Mouse (Mus musculus): ENCODE measurements at regions not wholly inside any gene's neighbourhood (a gene's known extent, or its start where the extent isn't known, plus 50 kb on each side); places are given as distances from the start of the nearest gene placed in this dataset.
"Not testable (repeated sequence)": the region's sequence is repeated elsewhere in the genome, so short reads cannot be mapped to it uniquely, and the experiment has no call there.

- no peak overlapping the region for H3K27ac ChIP-seq (ENCODE audit: insufficient read depth, low read depth, low read length)
- TF ChIP-seq CTCF (conservative IDR thresholded peaks at IDR 0.05; ENCODE audit: insufficient read depth, insufficient read length, low read depth, low read length) (no peak), POLR2A (IDR thresholded peaks at IDR 0.05; ENCODE audit: low read depth, low read length) (no peak)
- no peaks in the 10 kb centered on the region for H3K4me1 ChIP-seq (ENCODE audit: control insufficient read depth, insufficient read depth, low read length)
- WGBS, result 60% methylated on average over 1 of the region's 1 CpGs
- H3K4me3 ChIP-seq (ENCODE audit: insufficient read depth, low read depth, low read length), result no peak overlapping the region
- peak; percentile 4 for DNase-seq
- no peaks in the 10 kb centered on the region for H3K27me3 ChIP-seq (replicated peaks; ENCODE audit: control insufficient read depth, insufficient read depth, low read length)
- H3K36me3 ChIP-seq (ENCODE audit: control insufficient read depth, insufficient read depth, low read length), result no peaks in the 10 kb centered on the region
Observed at GRCm38 (mm10) chr9:94136444-94136843, 401.4 kb downstream of the 1190002N15Rik start.

- DNase-seq, result no peak
- H3K4me1 ChIP-seq (ENCODE audit: control insufficient read depth, insufficient read depth, low read length), result no peaks in the 10 kb centered on the region
- H3K36me3 ChIP-seq (ENCODE audit: control insufficient read depth, insufficient read depth, low read length), result no peaks in the 10 kb centered on the region
- no peaks in the 10 kb centered on the region; the same call in 1 of the 2 replicates for H3K27me3 ChIP-seq (replicated peaks; ENCODE audit: control insufficient read depth, insufficient read depth, low read length)
- H3K27ac ChIP-seq (ENCODE audit: insufficient read depth, low read depth, low read length), result no peak overlapping the region
- no peak overlapping the region for H3K4me3 ChIP-seq (ENCODE audit: insufficient read depth, low read depth, low read length)
- 94% methylated on average over 2 of the region's 2 CpGs for WGBS
- TF ChIP-seq CTCF (conservative IDR thresholded peaks at IDR 0.05; ENCODE audit: insufficient read depth, insufficient read length, low read depth, low read length) (no peak), POLR2A (IDR thresholded peaks at IDR 0.05; ENCODE audit: low read depth, low read length) (no peak)
Observed at GRCm38 (mm10) chr9:94133682-94134081, 404.2 kb downstream of the 1190002N15Rik start.

GRCm38 (mm10) chr9:94131367-94131766, 406.5 kb downstream of the 1190002N15Rik start:
- no peak for DNase-seq

GRCm38 (mm10) chr9:94116961-94117360, 420.9 kb downstream of the 1190002N15Rik start:
- DNase-seq, result peak; percentile 35
- H3K27me3 ChIP-seq (replicated peaks; ENCODE audit: control insufficient read depth, insufficient read depth, low read length), result no peaks in the 10 kb centered on the region
- no peaks in the 10 kb centered on the region for H3K4me1 ChIP-seq (ENCODE audit: control insufficient read depth, insufficient read depth, low read length)
- H3K4me3 ChIP-seq (ENCODE audit: insufficient read depth, low read depth, low read length), result no peak overlapping the region
- no peak overlapping the region for H3K27ac ChIP-seq (ENCODE audit: insufficient read depth, low read depth, low read length)
- no peaks in the 10 kb centered on the region for H3K36me3 ChIP-seq (ENCODE audit: control insufficient read depth, insufficient read depth, low read length)
- no peak for TF ChIP-seq POLR2A (IDR thresholded peaks at IDR 0.05; ENCODE audit: low read depth, low read length)
- TF ChIP-seq CTCF (conservative IDR thresholded peaks at IDR 0.05; ENCODE audit: insufficient read depth, insufficient read length, low read depth, low read length), result no peak
- 78% methylated on average over 5 of the region's 5 CpGs for WGBS

More at GRCm38 (mm10) chr9:94131367-94131766, 406.5 kb downstream of the 1190002N15Rik start:
- Histone ChIP-seq H3K27ac (ENCODE audit: insufficient read depth, low read depth, low read length) (no peak overlapping the region), H3K4me3 (ENCODE audit: insufficient read depth, low read depth, low read length) (no peak overlapping the region), H3K27me3 (replicated peaks; ENCODE audit: control insufficient read depth, insufficient read depth, low read length) (no peaks in the 10 kb centered on the region; the same call in 1 of the 2 replicates), H3K36me3 (ENCODE audit: control insufficient read depth, insufficient read depth, low read length) (no peaks in the 10 kb centered on the region), H3K4me1 (ENCODE audit: control insufficient read depth, insufficient read depth, low read length) (no peaks in the 10 kb centered on the region)
- 46% methylated on average over 1 of the region's 1 CpGs for WGBS
- TF ChIP-seq POLR2A (IDR thresholded peaks at IDR 0.05; ENCODE audit: low read depth, low read length), result no peak

- H3K27ac ChIP-seq (ENCODE audit: insufficient read depth, low read depth, low read length); DNase-seq; H3K4me3 ChIP-seq (ENCODE audit: insufficient read depth, low read depth, low read length); H3K36me3 ChIP-seq (ENCODE audit: control insufficient read depth, insufficient read depth, low read length); H3K4me1 ChIP-seq (ENCODE audit: control insufficient read depth, insufficient read depth, low read length); H3K27me3 ChIP-seq (replicated peaks; ENCODE audit: control insufficient read depth, insufficient read depth, low read length): not testable (repeated sequence)
- WGBS, result 30% methylated on average over 1 of the region's 1 CpGs
Observed at GRCm38 (mm10) chr9:94107701-94108100, 430.2 kb downstream of the 1190002N15Rik start.

- 33% methylated on average over 4 of the region's 4 CpGs for WGBS
- DNase-seq, result no peak
- Histone ChIP-seq H3K27me3 (replicated peaks; ENCODE audit: control insufficient read depth, insufficient read depth, low read length) (no peaks in the 10 kb centered on the region), H3K4me3 (ENCODE audit: insufficient read depth, low read depth, low read length) (no peak overlapping the region), H3K27ac (ENCODE audit: insufficient read depth, low read depth, low read length) (no peak overlapping the region), H3K36me3 (ENCODE audit: control insufficient read depth, insufficient read depth, low read length) (no peaks in the 10 kb centered on the region), H3K4me1 (ENCODE audit: control insufficient read depth, insufficient read depth, low read length) (no peaks in the 10 kb centered on the region)
- TF ChIP-seq POLR2A (IDR thresholded peaks at IDR 0.05; ENCODE audit: low read depth, low read length) (no peak), CTCF (conservative IDR thresholded peaks at IDR 0.05; ENCODE audit: insufficient read depth, insufficient read length, low read depth, low read length) (no peak)
Observed at GRCm38 (mm10) chr9:94104669-94105068, 433.2 kb downstream of the 1190002N15Rik start.

GRCm38 (mm10) chr9:94101958-94102357, 435.9 kb downstream of the 1190002N15Rik start:
- DNase-seq, result no peak
- TF ChIP-seq CTCF (conservative IDR thresholded peaks at IDR 0.05; ENCODE audit: insufficient read depth, insufficient read length, low read depth, low read length) (no peak), POLR2A (IDR thresholded peaks at IDR 0.05; ENCODE audit: low read depth, low read length) (no peak)
- Histone ChIP-seq H3K4me3 (ENCODE audit: insufficient read depth, low read depth, low read length) (no peak overlapping the region), H3K27ac (ENCODE audit: insufficient read depth, low read depth, low read length) (no peak overlapping the region), H3K4me1 (ENCODE audit: control insufficient read depth, insufficient read depth, low read length) (no peaks in the 10 kb centered on the region), H3K27me3 (replicated peaks; ENCODE audit: control insufficient read depth, insufficient read depth, low read length) (no peaks in the 10 kb centered on the region), H3K36me3 (ENCODE audit: control insufficient read depth, insufficient read depth, low read length) (no peaks in the 10 kb centered on the region)
- WGBS, result 19% methylated on average over 3 of the region's 3 CpGs

GRCm38 (mm10) chr9:94094800-94095199, 443.1 kb downstream of the 1190002N15Rik start:
- WGBS, result 64% methylated on average over 2 of the region's 2 CpGs
- no peak for DNase-seq
- Histone ChIP-seq H3K4me3 (ENCODE audit: insufficient read depth, low read depth, low read length) (no peak overlapping the region), H3K27ac (ENCODE audit: insufficient read depth, low read depth, low read length) (no peak overlapping the region), H3K36me3 (ENCODE audit: control insufficient read depth, insufficient read depth, low read length) (no peaks in the 10 kb centered on the region), H3K27me3 (replicated peaks; ENCODE audit: control insufficient read depth, insufficient read depth, low read length) (no peaks in the 10 kb centered on the region), H3K4me1 (ENCODE audit: control insufficient read depth, insufficient read depth, low read length) (no peaks in the 10 kb centered on the region)
- no peak for TF ChIP-seq CTCF (conservative IDR thresholded peaks at IDR 0.05; ENCODE audit: insufficient read depth, insufficient read length, low read depth, low read length)

Data from kidney, adult 2 months (tissue).